Mouse (Mus musculus): Measurements from ENCODE around the gene Ssh2.
"Not testable (repeated sequence)": the region's sequence is repeated elsewhere in the genome, so short reads cannot be mapped to it uniquely, and the experiment has no call there.

DNA sequence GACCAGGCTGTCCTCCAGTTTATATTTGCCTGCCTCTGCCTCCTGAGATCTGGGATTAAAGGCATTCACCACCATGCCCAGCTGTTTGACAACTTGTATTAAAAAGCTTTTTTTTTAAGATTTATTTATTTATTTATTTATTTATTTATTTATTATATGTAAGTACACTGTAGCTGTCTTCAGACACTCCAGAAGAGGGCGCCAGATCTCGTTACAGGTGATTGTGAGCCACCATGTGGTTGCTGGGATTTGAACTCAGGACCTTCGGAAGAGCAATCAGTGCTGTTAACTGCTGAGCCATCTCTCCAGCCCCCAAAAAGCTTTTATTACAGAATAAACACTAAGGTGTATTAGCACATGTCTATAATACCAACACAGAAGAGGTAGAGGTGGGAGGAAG is 172.1 kb downstream of the Ssh2 start:
- TF ChIP-seq CTCF (conservative IDR thresholded peaks at IDR 0.05; ENCODE audit: insufficient read depth, insufficient read length, low read depth, low read length); POLR2A (IDR thresholded peaks at IDR 0.05; ENCODE audit: low read depth, low read length): not testable (repeated sequence)

Measured in kidney, adult 2 months (tissue).